Mouse (Mus musculus) kidney, postnatal 14 days (tissue): ENCODE measurements at regions not wholly inside any gene's neighbourhood (a gene's known extent, or its start where the extent isn't known, plus 50 kb on each side); places are given as distances from the start of the nearest gene placed in this dataset.
A peak's percentile ranks its signal among the peaks of the same experiment; 100 is the strongest.
"Not testable (repeated sequence)": the region's sequence is repeated elsewhere in the genome, so short reads cannot be mapped to it uniquely, and the experiment has no call there.

Experiments used
- DNase-seq: peaks from one replicate; pipeline ENCODE4 v3.0.0; 2022; ENCODE audit warnings: mixed read lengths

GRCm38 (mm10) chr12:32434506-32435002 lies 56.0 kb downstream of the Ccdc71l start:
- DNase-seq = no peak

DNA sequence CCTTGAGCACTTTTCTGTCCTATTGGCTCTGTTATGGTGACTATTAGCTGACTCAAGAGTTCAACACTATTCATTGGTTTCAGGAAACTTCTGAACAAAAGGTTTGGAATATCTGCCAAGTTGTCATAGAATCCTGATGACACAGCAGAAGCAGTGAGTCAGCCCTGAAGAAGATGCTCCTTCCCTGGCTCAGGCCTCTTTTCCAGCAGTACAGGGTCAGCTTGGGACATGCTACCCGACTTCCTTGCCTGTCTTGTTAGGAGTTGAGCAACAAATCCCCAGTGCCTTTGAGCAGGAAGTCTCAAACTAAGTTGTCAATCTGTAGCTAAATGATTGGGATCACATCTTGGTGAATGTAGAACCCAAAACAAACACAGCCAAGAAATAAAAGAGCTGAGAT lies 56.6 kb downstream of the Ccdc71l start:
- peak; percentile 8 for DNase-seq

- DNase-seq = no peak
Observed at GRCm38 (mm10) chr12:32438209-32438608, 59.7 kb downstream of the Ccdc71l start.

- no peak for DNase-seq
Observed at GRCm38 (mm10) chr12:32444770-32445169, 66.3 kb downstream of the Ccdc71l start.

GRCm38 (mm10) chr12:32445874-32446273 lies 67.4 kb downstream of the Ccdc71l start:
- DNase-seq = no peak

GRCm38 (mm10) chr12:32449373-32449772 lies 70.9 kb downstream of the Ccdc71l start:
- DNase-seq = no peak

DNA sequence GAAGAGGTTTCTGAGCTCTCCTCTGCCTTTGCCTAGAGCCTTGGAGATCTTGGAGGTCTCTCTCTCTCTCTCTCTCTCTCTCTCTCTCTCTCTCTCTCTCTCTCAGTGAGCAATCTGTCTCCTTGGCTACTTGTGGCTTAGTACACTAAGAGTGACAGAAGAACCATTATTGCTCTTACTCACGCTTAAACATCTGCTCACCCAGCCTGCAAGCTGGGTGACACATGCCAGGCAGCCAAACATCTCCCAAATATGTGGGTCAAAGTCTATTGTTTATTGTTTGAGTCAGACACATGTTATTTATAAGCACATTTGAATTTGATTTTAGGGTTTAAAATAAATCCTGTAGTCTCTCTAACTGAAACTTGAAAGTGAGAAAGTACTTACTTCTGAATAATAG lies 72.7 kb downstream of the Ccdc71l start:
- DNase-seq = no peak

- DNase-seq = peak; percentile 64
Observed at GRCm38 (mm10) chr12:32454794-32455193, 76.3 kb downstream of the Ccdc71l start.

- DNase-seq = not testable (repeated sequence)
Observed at GRCm38 (mm10) chr12:32455231-32455630, 76.7 kb downstream of the Ccdc71l start.

DNA sequence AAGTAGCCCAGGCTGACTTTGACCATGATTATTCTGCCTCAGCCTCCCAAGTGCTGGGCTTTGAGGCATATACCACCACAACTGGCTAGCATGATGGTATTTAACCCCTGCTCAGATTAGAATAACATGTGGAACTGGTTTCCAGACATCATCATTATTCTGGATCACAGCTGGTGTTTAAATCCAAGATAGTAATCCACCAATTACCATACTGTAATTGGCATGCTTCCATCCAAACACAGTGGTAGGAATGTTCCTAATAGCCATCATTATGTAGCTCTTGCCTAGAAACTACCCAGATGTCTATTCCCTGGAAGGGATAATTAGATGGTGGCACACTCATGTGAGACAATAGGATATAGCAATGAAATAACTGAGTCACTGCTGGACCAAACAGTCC lies 77.4 kb downstream of the Ccdc71l start:
- no peak for DNase-seq

DNA sequence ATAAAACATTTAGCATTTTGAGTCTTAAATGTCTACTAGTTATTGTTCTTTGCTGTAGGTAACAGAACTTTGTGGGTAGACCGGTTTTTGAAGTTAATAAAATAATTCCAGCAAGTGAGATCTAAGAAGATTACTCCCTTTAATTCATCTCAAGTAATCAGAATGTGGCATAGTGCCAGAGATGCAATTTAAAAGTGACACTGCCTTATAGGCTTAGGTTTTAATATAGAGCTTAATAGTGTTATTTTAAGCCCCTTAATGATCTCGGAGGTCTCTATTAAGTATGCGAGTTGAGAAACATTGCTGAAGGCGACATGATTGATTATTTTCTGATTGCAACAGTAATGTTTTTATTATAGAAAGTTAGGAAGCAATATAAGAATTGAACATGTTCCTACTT lies 78.3 kb downstream of the Ccdc71l start:
- no peak for DNase-seq

DNA sequence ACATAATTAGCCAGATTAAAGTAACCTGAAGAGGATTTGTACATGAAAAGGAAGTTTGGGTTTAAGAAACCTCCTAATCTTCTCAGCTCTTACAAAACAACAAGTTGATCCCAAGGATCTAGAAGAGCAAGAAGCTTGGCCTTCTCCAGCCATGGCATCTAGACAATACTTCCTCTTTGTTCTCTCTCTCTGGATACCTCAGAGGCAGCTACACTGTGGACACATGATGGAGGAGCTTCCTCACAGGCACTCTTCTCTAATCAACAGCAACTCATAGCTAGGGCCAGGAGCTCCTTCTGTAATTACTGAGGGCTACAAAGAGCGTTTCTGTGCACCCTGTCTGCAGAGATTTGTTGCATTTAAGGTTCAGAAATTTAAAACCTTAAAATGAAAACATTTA lies 79.9 kb downstream of the Ccdc71l start:
- DNase-seq = no peak

- no peak for DNase-seq
Observed at GRCm38 (mm10) chr12:32460330-32460998, 82.0 kb downstream of the Ccdc71l start.

GRCm38 (mm10) chr12:32465371-32465770 lies 86.9 kb downstream of the Ccdc71l start:
- peak; percentile 43 for DNase-seq

GRCm38 (mm10) chr12:32469863-32470262 lies 91.4 kb downstream of the Ccdc71l start:
- no peak for DNase-seq

- DNase-seq = peak; percentile 30
Observed at GRCm38 (mm10) chr12:32479451-32479850, 100.9 kb downstream of the Ccdc71l start.

DNA sequence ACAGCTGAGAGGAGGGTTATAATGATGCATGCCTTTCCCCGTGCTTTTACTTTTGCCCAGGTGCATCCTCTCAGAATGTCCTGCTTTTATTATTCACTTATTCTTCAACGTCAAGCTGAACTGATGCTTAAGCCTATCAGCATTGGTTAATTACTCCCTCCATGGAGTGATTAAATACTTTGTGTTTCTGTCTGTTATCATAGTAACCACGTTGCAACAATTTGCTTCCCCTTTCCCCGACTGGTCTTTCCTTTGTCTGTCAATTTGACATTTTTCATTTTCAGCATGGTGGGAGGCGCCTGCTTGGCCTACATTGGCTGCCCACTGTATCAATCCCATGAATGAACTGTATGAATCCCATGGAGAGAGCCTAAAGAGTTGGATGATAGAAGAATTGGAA lies 101.8 kb downstream of the Ccdc71l start:
- no peak for DNase-seq

DNA sequence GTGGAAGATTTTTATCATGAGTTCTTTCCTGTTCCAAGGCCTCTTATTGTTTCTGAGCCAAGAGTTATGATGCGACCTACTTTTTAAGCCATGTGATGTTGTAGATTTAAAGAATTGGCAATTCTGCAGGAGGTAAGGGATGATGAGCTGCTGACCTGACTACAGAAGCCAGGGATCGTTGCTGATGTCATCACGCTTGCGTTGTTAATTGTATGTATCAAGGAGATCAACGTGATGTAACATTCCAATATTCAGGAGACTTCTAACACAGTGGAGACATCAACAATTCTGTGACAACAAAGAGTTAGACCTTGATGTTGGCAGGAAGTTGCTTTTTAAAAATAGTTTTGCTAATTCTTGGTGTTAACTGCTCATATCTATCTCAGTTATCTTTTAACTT lies 102.5 kb downstream of the Ccdc71l start:
- no peak for DNase-seq

DNA sequence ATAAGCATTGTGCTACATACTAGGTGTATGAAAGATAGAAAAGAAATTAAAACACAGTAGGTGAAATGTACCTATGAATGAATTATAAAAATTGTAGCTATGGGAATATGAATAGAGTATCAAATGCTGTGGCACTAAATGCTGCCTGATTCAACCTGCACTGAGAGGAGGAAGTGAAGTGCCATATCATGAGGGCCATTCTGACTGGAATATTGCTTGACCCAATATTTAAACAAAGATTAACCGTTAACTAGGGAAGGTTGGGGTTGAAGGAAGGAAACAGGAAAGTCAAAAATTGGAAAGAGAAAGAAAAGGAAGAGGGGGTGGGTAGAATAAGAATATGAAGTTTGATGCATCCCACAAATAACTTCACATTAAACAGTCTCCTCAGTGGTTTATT lies 103.8 kb downstream of the Ccdc71l start:
- DNase-seq = no peak

DNA sequence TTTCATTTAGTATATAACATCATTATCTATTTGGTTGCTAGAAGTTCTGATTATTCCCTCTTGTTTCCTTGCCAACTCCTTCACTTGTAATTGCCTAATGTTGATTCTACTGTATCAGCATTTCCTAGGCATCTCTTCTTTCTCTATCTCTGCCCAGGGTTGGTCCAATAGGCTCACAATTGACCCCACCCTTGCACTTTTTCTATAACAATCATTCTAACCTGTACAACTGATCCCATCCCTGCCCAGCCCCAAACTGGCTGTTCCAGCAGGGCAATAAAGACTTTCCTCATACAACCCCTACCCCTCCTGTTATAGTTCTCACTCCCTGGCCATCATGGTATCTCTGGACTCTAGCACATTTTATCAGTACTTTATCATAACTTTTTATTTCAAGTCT lies 104.3 kb downstream of the Ccdc71l start:
- DNase-seq = no peak

DNA sequence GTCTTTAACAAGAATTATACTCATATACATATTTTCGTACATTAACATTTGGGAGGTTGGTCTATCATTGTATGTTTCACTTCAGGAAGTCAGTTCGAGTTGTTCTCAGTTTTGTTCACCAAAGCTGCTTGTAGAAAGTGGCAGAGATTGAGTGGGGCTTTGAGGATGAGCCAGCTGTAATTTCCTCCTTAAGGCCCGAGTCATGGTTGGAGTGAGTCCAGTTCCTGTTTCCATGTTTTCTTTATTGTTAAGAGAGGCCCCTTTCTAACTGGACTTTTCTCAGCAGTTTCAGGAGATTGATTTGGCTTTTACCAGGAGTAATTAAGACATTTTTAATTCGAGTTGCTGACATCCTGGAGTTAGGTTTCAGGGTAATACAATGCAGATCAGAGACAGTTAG lies 107.7 kb downstream of the Ccdc71l start:
- peak; percentile 36 for DNase-seq

GRCm38 (mm10) chr12:32486729-32487128 lies 108.2 kb downstream of the Ccdc71l start:
- no peak for DNase-seq

DNA sequence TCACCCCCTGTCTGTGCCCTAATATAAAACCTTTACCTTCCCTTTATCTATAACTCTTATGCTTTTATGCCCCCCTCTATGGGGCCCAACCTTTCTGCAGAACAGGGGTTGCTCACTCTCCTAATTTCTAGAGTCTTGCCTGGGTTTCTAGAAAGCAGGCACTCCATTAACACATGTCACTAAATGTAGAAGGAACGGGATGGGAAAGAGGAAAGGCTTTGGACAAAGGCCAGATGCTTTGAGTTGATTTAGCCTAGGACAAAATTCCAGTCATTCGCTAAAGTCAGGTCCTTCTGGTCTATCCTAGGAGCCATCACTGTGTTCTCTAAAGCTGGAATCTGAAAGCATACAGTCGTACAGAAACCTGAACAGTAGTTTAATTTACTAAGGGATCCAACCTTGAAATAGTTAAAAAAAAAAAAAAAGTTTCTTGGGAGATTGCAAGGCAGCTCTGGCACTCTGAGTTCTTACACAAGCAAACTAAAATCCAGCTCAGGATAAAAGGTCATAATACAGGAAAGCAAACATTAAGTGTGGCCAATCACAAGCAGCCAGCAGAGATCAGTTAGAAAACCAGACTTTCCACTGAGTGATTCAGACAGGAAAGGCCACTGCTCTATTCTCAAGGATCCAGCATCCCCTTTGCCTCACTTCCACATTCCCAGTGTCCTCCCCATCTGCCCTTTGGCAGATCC lies 109.5 kb downstream of the Ccdc71l start:
- DNase-seq = peak; percentile 27

- DNase-seq = no peak
Observed at GRCm38 (mm10) chr12:32488578-32488892, 110.0 kb downstream of the Ccdc71l start.
